Mouse (Mus musculus) cerebellum, adult 9-11 months (tissue): Measurements from ENCODE around the gene Ccl12.

Source experiments
- DNase-seq: peaks from one replicate; pipeline ENCODE4 v3.0.0; 2022

Ccl12 gene

GRCm38 (mm10) chr11:82101529-82101928, at the start of gene Ccl12:
Ccl12 (plus strand) TSS chr11:82101845.
- no peak for DNase-seq

DNA sequence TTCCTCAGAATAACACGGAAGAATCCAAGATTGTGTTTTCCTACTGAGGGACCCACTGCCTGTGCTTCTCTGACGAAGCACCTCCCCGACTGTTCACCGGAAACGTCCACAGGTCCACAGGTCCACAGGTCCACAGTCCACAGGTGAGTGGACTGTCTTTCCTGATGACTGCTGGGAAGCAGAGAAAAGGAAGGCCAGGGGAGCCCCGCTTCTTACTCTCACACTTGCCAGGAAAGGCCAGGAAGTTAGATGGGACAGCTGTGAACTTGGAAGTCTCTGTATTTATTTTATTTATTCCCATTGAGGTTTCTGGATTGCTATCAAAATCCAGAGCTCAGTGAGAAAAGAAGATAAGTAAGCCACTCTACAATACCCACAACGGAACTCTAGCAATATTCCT, 47.8 kb upstream of the Ccl12 start:
- DNase-seq = no peak

DNA sequence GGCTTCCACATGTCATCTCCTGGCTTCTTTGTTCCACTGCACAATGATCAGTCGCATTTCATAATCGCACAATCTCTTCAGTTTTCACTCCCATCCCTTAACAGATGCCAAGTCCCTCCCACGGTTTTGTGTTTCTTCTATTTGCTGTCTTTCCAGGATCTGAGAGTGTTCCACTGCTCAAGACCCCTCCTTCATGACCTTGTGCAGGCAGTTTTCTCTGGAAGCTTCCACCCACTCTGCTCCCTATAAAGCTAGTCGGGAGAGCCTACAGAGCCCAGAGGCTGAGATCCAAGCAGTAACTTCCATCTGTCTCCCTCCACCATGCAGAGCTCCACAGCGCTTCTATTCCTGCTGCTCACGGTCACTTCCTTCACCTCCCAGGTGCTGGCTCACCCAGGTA, 44.0 kb upstream of the Ccl12 start, which contains the start of gene Ccl11:
Gene Ccl11 (plus strand): TSS at position 178 of the 400 bp plus-strand sequence.
- DNase-seq = no peak

DNA sequence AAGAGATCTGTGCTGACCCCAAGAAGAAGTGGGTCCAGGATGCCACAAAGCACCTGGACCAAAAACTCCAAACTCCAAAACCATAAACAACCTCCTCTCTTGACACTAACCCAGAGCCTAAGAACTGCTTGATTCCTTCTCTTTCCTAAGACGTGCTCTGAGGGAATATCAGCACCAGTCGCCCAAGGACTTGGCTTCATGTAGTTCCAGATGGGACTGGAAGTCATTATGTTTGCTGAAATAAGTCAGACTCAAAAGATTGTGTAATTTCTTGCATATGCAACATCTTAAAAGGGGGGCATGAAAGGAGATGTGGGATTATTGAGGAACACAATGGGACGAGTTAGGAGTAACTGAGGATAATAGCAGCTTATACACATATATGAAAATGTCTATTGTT, 39.4 kb upstream of the Ccl12 start:
- no peak for DNase-seq

GRCm38 (mm10) chr11:82063454-82063853, 38.2 kb upstream of the Ccl12 start:
- no peak for DNase-seq

DNA sequence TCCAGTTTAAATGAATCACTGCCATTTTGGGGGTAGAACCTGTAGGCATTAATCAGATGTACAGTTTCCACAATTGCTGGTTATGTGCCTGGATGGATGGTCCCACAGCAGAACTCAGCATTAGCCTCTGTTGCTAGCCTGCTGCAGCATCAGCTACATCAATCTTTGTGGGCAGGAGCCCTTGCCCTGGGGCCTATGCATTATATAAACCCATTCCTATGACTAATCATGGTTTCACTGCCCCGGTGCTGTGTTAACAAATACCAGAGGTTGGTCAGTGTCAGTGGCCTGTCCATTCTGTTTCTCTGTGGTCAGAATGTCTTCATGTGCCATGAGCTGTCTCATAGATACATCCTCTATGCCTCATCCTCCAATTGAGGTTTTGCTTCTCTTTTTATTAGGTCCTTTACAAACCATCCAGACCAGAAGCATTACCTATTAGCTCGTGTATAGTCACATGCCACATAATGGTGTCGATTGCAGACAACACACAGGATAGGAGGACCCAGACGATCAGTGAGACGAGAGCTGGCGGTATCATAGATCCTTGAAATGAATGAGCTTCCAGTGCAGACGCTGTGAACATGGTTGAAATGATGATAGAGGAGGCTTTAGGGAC, 34.6 kb upstream of the Ccl12 start:
- no peak for DNase-seq

DNA sequence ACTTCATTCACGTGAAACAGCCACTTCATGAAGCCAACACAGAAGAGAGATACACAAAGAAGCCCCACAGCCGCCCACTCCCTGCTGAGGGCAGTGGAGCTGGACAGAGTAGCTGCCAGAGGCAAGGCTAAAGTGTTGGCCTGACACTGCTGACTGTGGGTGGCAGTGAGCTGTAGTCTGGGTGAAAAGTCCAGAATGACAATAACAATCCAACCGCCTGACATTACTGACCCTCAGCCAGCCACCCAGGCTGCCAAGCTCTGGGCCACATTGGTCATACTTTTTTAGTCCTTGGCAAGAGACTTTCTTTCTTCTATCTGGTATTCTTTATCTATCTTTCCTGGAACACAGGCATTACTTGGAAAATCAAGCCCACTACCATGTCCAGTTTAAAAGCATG, 30.6 kb upstream of the Ccl12 start:
- DNase-seq = peak; percentile 2

DNA sequence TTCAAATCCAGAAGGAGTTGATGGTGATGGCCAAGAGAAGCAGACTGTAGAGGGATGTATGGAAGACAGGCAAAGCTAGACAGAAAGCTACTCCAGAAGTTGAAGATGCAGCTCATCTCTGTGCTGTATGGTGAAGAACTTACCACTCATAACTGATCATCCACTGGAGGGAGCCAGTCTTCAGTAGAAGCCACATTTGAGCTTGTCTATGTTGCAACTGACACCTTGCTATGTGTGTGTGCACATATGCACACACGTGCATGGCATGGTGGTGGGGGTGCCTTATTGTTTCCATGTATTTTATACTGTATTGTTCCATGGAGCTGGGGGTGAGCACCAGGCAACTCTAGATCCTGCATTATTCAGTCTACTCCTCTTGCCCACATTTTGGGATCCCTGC, 29.3 kb upstream of the Ccl12 start:
- DNase-seq = no peak

DNA sequence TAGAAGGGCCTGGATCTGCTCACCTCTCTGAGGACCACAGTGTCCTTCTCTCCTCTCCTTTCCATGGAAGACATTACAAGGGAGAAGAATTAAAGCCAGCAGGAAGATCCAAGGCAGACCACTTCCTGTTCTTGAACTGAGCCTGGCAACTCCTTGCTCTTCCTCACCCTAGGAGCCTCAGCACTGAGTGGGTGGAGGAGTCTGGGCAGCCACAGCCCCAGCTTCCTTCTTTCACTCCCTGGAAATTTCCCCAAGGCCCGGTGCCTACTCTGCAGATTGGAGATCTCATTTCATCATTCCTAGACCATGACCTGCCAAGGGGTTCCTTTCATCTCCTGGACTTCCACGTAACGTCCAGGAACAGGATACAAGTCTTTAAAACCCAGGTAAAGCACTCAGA, 28.7 kb upstream of the Ccl12 start:
- no peak for DNase-seq

- no peak for DNase-seq
Measured at GRCm38 (mm10) chr11:82073686-82074085, 28.0 kb upstream of the Ccl12 start.

GRCm38 (mm10) chr11:82077031-82077430, 24.6 kb upstream of the Ccl12 start:
- no peak for DNase-seq

DNA sequence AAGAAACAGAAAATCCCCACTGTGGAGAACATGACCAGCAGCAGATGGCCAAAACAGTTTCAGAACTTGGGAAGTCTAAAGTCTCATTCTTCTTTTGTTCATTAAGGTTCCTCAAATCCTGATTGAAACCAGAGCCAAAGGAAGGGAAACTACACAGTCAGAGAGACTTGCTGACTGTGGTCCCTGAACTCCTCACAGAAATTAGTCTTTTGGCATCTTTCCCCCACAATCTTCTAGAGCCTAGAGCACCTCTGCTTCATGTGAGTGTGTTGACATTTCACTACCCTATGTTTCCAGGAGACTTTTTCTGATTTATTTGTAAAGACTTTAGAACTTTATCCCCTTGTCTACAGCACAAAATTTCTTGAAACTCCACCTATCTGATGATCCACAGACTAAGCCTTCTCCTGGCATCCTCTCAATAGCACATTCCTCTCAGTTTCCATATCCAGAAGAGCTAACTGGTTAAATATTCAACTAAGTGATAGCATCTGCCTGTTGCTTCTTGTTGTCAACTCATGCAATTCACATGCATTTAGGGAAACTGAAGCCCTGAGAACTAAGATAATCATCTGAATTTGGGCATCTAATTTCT, 23.4 kb upstream of the Ccl12 start:
- no peak for DNase-seq

GRCm38 (mm10) chr11:82080865-82081264, 20.8 kb upstream of the Ccl12 start:
- no peak for DNase-seq

DNA sequence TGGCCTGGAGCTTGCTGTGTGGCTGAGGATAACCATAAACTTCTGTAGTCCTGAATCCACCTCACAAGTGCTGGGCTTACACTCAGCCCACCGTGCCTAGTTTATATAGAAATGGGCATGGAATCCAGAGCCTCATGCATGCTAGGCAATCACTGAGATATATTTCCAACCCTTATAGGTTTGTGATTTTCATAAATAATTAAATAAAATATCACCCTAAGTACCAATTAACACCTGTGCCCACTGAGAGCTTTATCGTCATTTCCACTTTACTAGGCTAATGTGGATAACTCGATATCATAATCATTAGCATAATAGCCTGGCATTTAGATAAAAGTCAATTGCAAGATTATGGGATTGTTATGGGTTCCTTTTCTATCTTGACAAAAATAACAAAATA, 17.3 kb upstream of the Ccl12 start:
- DNase-seq = no peak

- DNase-seq = no peak
Measured at GRCm38 (mm10) chr11:82099511-82100323, 1.9 kb upstream of the Ccl12 start.

GRCm38 (mm10) chr11:82101087-82101486, 558 bp upstream of the Ccl12 start:
- no peak for DNase-seq

GRCm38 (mm10) chr11:82109611-82110010, 8.0 kb downstream of the Ccl12 start:
- no peak for DNase-seq

- no peak for DNase-seq
Measured at GRCm38 (mm10) chr11:82110372-82111248, 9.0 kb downstream of the Ccl12 start.

DNA sequence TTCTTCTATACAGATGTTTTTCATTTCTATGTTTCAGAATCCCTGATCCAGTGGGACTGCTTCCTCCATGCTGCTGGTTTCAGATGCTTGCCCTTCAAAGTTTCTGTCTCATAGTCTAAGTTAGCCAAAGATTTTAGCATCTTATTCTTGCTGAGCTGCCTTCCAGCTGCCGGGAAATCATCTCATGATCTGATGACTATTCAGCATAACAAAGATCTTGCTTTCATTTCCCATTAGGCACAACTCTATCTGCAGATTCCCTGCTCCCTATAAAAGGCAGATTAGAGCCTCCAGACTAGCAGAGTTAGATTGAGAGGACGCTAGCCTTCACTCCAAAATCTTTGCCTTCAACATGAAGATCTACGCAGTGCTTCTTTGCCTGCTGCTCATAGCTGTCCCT, 13.2 kb downstream of the Ccl12 start, which contains the start of gene Ccl8:
Gene Ccl8 (plus strand): TSS at position 301 of the 400 bp plus-strand sequence.
- DNase-seq = no peak

GRCm38 (mm10) chr11:82116041-82116440, 14.4 kb downstream of the Ccl12 start:
- DNase-seq = no peak

DNA sequence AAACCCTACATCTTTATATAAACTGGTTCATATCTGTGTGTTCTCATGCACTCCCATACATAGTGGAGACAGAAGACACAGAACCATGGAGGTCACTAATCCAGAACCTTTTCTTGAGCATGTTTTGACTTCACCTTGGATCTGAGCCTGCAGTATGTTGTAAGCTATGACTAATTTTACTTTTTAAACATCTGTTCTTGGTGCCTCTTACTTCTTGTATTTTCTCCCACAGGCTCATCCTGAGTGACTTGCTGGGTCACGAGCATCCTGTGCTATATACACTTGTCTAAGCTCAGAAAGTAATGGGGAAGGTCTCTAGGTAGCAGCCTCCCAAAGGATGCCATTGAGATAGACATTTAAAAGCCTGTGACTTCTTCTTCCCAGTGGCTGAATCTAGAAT, 31.3 kb downstream of the Ccl12 start:
- no peak for DNase-seq

DNA sequence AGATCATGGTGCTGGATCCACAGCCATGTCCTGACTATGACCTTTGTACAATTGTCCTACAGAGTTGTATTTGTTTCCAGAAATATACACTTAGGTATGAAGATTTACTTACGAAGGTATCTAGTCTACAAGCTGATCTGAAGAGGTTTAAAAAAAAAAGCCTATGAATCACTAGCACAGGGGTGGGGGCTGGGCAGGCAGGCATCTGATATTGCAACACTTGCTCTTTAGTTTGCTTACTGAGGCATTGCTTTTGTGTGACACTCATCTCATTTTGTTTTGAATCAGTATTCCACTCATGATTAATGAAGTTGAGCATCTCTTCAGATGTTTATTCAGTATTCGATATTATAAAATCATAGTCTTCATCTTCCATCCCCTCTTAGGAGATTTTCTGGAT, 34.6 kb downstream of the Ccl12 start:
- no peak for DNase-seq

DNA sequence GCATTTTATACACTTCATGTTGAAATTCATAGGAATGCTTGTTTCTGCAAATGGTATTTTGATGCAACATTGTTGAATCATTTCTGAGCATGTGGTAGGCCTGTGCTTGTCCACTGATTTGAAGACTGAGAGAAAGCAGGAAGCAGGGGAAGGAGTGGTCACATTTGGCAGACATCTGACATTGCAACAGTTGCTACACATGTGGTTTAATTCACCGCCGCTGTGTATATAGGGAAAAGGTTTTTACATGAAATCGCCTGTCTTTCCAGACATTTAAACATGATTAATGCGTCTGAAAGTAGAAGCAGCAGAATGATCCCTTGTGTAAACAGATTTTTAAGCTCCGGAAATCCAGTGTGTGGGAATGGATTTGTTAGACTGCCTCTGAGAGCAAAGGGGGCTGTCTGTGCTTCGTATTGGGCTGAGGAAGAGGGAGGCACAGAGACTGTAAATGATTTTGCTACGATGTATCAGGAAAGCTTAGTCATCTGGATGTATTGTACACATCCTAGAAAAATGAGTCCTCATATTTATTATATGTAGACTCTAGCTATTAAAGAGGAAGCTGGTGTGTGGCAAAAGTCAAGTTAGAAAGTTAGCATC, 37.9 kb downstream of the Ccl12 start:
- DNase-seq = no peak
